Mouse (Mus musculus): ENCODE results near the gene Lrsam1.

Gene Lrsam1

DNA sequence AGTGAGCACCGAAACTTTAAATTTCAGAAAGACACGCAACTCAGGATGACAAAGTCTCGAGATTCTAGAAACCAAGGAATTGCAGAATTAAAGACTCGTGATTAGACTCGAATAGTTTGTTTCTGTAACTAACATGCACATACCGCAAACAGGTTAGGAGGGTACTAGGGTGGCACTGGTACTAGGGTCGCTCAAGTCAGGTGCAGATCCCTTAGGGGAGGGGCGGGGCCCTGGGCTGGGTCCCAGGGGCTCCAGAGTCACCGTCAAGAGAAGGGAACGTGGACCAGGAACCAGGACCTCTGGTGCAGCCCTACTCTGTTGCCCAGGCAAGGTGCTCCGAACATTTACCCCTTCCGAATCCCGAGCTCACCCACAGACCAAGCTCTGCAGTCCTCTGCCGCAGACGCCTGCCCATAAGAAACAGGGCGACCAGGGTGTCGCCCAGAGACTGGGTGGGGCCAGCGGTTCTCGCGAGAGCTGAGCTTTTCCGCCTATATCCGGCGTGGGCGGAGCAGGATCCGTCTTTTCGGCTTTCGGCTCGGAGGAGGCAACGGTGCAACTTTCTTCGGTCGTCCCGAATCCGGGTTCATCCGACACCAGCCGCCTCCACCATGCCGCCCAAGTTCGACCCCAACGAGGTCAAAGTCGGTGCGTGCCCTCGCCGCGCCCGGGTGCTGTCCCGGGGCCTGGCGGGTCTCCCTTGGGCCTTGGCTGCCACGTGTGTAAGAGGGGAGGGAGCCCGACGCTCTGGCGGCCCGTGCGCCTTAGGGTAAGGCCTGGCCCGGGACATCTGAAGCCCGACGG is at the start of gene Lrsam1, which contains the start of gene Rpl12:
Gene Lrsam1 (minus strand): TSS at position 423 of the 804 bp plus-strand sequence.
Gene Rpl12 (plus strand): TSS at position 368 of the 804 bp plus-strand sequence.
- peak; percentile 97 for DNase-seq (ENCODE audit: low read depth)

DNA sequence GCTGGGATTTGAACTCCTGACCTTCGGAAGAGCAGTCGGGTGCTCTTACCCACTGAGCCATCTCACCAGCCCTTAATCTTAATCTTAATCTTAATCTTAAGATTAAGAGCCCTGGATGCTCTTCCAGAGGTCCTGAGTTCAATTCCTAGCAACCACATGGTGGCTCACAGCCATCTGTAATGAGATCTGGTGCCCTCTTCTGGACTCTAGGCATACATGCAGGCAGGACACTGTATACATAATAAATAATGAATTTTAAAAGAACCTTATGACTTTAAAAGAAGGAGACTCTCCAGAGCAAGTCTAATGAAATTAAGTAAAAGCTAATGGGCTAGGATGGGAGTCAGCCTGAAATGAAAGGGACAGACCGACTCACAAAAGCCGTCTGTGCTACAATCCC is 47.6 kb upstream of the Lrsam1 start:
- peak; percentile 16 for DNase-seq (ENCODE audit: low read depth)

DNA sequence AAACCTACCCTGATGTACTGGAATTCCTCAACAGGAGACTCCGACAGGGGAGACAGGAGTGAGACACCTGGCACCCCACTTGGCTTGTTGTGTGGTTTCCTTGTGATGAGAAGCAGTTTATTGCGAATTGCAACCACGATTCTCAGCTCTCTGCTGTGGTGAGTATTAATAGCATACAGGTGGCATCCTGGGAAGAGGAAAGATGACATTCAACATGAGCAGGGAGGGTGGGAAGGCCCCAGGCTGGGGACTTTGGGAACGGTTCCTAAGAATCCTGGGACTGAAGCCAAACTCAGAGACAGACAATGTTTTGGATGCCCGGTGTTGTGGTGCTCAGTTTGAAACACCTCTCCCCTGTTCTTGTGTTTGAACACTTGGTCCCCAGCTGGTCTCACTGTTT is 43.6 kb upstream of the Lrsam1 start:
- no peak for DNase-seq (ENCODE audit: low read depth)

GRCm38 (mm10) chr2:33002144-33002543 is 40.7 kb upstream of the Lrsam1 start:
- DNase-seq (ENCODE audit: low read depth): no peak

GRCm38 (mm10) chr2:32999752-33000151 is 38.3 kb upstream of the Lrsam1 start:
- no peak for DNase-seq (ENCODE audit: low read depth)

- no peak for DNase-seq (ENCODE audit: low read depth)
Measured at GRCm38 (mm10) chr2:32997792-32998191, 36.4 kb upstream of the Lrsam1 start.

DNA sequence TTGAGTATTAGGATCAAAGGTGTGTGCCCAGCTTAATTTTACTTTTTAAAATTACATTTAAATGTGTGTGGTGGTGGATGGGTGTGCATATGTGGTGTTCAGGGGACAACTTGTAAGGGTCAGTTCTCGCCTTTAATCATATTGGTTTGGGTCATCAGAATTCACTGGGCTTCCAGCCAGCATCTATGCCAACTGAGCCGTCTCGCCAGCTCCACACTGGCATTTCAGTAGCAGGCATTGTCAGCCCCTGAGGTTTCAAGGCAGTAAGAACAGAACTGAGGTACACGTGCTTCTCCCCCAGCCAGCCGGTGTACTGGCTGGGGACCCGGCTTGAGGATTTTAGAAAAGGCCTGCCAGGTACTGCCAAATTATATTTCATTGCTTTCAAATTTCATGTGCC is 35.7 kb upstream of the Lrsam1 start:
- no peak for DNase-seq (ENCODE audit: low read depth)

DNA sequence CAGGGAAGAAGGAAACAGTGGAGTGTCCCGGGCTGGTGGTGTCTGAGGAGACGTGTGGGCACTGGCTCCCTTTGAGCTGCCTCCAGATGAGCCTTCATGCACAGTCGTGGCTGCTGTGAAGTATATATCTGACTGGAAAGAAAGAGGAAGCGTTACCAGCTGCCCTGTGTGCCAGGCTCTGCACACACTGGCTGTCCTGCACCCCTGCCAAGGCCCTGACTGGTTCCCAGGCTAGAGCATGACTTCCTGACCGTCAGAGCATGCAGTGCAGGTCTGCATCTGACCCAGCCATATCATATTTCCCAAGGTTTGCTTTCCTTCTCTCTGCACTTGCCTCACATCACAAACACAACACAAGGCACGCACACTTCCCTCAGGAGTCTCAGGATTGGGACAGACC is 30.7 kb upstream of the Lrsam1 start:
- no peak for DNase-seq (ENCODE audit: low read depth)

DNA sequence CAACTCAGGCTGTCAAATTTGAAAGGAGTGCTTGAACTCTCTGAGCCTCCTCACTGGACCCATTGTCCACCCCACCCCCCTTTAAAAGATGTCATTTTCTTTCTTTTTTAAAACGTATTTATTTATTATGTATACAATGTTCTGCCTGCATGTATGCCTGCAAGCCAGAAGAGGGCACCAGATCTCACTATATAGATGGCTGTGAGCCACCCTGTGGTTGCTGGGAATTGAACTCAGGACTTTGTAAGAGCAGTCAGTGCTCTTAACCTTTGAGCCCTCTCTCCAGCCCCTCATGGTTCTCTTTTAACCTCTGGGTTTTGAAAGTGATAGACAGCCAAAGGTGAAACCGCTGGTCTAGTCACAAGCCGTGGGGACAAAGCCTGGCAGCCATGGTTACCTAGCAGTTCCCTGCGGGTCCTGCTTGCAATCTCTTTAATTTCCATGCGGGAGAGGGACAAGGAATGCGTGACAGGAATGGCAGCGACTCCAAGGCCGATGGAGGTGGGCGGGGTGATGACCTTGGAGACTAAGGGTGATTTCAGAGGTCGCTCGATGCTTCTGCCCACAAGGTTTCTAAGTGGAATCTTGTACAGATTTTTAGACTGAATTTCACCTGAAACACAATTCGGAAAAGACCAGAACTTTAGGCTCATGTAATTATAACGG is 28.9 kb upstream of the Lrsam1 start:
- peak; percentile 59 for DNase-seq (ENCODE audit: low read depth)

DNA sequence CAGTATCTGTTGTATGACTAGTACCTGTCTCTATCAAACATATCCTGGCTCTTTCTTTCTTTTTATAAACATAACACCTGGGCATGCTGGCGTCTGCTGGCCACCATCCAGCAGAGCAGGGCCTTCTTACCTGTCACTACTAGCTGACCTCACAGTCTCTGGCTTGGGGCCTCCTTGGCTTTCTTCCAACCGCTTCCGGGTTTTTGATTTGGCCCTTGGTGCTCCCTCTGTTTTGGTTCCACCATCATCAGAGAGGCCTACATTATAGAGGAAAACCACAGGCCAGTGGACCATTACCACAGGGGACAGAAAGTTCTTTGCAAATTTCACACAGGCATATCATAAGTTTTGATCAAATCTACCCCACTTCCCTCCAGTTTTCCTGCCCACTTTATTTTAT is 28.0 kb upstream of the Lrsam1 start:
- DNase-seq (ENCODE audit: low read depth): no peak

- no peak for DNase-seq (ENCODE audit: low read depth)
Measured at GRCm38 (mm10) chr2:32985844-32986243, 24.4 kb upstream of the Lrsam1 start.

GRCm38 (mm10) chr2:32983617-32984016 is 22.2 kb upstream of the Lrsam1 start:
- peak; percentile 27 for DNase-seq (ENCODE audit: low read depth)

GRCm38 (mm10) chr2:32982700-32983099 is 21.3 kb upstream of the Lrsam1 start:
- no peak for DNase-seq (ENCODE audit: low read depth)

DNA sequence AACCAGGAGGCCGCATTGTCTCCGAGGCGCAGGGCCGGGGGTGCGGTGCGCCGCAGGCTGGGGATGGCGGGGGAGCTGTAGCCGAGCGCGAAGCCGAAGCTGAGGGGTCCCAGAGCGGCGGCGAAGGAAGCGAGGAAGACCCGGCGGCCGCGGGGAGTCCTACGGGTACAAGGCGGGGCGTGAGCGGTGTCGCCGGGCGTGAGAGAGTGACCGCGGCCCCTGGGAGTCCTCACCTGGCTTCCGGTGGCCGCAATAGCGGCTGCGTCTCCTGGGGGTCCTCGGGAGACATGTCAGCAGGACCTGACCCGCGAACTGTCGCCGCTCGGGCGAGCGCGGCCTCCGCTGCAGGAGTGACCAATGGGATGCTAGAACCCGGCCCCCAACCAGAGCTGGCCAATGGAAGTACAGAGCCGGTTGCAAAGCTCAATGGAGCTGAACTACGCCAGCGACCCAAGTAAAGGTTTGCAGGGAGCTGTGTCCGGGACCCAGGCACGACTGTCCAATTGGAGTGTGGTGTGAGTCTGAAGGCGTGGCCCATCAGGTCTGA is 20.4 kb upstream of the Lrsam1 start, which contains the start of gene Slc2a8:
Gene Slc2a8 (minus strand): TSS at position 359 of the 547 bp plus-strand sequence.
- DNase-seq (ENCODE audit: low read depth): peak; percentile 92

DNA sequence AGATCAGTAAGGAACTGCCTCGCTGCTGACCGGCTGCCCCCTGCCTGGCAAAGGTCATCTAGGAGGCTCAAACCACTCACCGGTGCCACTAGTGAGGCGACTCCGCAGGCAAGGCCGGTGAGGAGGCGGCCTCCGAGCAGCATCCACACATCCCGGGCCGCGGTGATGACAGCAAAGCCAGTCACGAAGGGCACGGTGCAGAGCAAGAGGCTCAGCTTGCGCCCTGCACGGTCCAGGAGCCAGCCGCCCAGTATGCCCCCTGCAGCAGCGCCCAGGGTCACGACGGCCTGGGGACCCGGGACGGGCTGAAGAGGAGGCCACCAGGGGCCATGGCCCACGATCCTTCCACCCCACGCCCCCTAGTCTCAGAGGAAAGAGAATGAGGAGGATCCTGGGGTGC is 19.9 kb upstream of the Lrsam1 start:
- DNase-seq (ENCODE audit: low read depth): peak; percentile 20

DNA sequence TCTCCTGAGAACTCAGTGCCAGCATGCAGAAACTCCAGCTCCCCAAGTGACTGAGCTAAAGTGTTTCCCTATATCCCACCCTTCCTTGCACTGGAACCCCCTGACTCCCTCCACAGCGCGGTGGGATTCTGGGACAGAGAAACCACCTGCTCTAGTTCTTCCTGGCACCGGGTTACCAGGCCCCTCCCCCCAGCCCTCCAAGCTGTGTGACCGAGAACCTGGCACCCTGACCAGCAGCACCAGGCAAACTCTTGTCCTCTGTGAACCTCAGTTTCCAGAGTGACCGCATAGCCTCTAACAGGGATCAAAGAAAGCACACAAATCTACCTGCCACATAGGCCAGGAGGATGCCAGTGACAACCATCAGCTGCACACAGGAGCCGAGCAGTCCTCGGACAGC is 18.3 kb upstream of the Lrsam1 start:
- no peak for DNase-seq (ENCODE audit: low read depth)

GRCm38 (mm10) chr2:32978675-32979074 is 17.3 kb upstream of the Lrsam1 start:
- no peak for DNase-seq (ENCODE audit: low read depth)

- no peak for DNase-seq (ENCODE audit: low read depth)
Measured at GRCm38 (mm10) chr2:32977114-32977513, 15.7 kb upstream of the Lrsam1 start.

GRCm38 (mm10) chr2:32974216-32974615 is 12.8 kb upstream of the Lrsam1 start:
- DNase-seq (ENCODE audit: low read depth): no peak

- DNase-seq (ENCODE audit: low read depth): no peak
Measured at GRCm38 (mm10) chr2:32971235-32971634, 9.8 kb upstream of the Lrsam1 start.

- no peak for DNase-seq (ENCODE audit: low read depth)
Measured at GRCm38 (mm10) chr2:32969326-32969725, 7.9 kb upstream of the Lrsam1 start.

- DNase-seq (ENCODE audit: low read depth): no peak
Measured at GRCm38 (mm10) chr2:32968024-32968614, 6.7 kb upstream of the Lrsam1 start.

Measured in NIH3T3 (cell line).